Mouse (Mus musculus) limb, embryonic 10.5 days (tissue): ENCODE results near the gene Fbxo41. TPM values are rescaled to one million over a fixed set of nuclear protein-coding genes. Genes with fewer than 3 reads are reported as not detected.

ENCODE experiments used
- DNase-seq: peaks from one replicate; pipeline ENCODE4 v3.0.0-alpha.2; 2017; ENCODE audit warnings: low spot score
- H3K27ac ChIP-seq: fragments of 300-500 bp; sonication (generic); 2 replicates; pipeline ENCODE4 v1.5.1; 2016; ENCODE audit warnings: mild to moderate bottlenecking
- H3K27me3 ChIP-seq: fragments of 300-500 bp; sonication (generic); 2 replicates; pipeline ENCODE4 v1.6.1; 2016; ENCODE audit warnings: low read depth, mild to moderate bottlenecking; ENCODE audit not compliant: poor library complexity, severe bottlenecking
- H3K36me3 ChIP-seq: fragments of 300-500 bp; sonication (generic); 2 replicates; pipeline ENCODE4 v1.6.1; 2016; ENCODE audit warnings: mild to moderate bottlenecking, moderate library complexity
- H3K4me1 ChIP-seq: fragments of 300-500 bp; sonication (generic); 2 replicates; pipeline ENCODE4 v1.6.1; 2016
- H3K4me3 ChIP-seq: fragments of 300-500 bp; sonication (generic); 2 replicates; pipeline ENCODE4 v1.5.1; 2016; ENCODE audit warnings: mild to moderate bottlenecking, moderate library complexity
- H3K9me3 ChIP-seq: fragments of 300-500 bp; sonication (generic); replicated peaks from 2 replicates; pipeline ENCODE4 v1.6.1; 2016; ENCODE audit warnings: mild to moderate bottlenecking
- WGBS: fragments of 180-500 bp; shearing (Covaris S2); methylation state at CpG from one replicate; pipeline ENCODE4 v1.1.7; 2016; 5-methylcytosine and 5-hydroxymethylcytosine counted together
- polyA plus RNA-seq: library from polyadenylated mRNA; unstranded; fragments of >200 nt; fragmentation: Nextera tagmentation; extraction: Ambion mirVana; gene quantifications from 2 replicates; pipeline ENCODE4 v1.2.1, GENCODE M21; 2016

Fbxo41 gene
- polyA plus RNA-seq, 1 experiment from 2014 or later, result 2.0 TPM

DNA sequence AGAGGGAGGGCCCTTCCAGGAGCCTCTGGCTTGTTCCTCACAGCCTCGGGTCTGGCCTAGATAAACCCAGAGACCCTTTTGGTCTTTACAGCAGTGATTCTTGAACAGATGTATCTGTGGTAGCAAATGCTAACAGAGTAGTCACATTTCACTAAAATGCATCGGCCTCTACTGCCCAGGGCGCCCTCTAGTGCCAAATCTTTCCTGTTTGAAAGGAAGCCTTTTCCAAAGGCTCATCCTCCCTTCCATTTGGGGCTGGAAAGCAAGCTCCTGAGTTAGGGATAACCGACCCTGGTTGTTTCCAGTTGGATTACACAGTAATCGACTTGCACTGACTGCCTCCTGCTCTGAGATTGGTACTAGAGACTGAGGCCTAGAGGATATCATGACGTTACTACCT lies 7.7 kb upstream of the Fbxo41 start:
- peak; percentile 53 for DNase-seq
- no peaks in the 10 kb centered on the region for H3K9me3 ChIP-seq
- H3K27ac ChIP-seq, result no peak overlapping the region
- 2% methylated on average over 6 of the region's 6 CpGs for WGBS
- H3K27me3 ChIP-seq, result peaks cover 99% of the 10 kb centered on the region
- peaks cover 34% of the 10 kb centered on the region for H3K4me1 ChIP-seq
- no peak overlapping the region for H3K4me3 ChIP-seq
- H3K36me3 ChIP-seq, result no peaks in the 10 kb centered on the region

DNA sequence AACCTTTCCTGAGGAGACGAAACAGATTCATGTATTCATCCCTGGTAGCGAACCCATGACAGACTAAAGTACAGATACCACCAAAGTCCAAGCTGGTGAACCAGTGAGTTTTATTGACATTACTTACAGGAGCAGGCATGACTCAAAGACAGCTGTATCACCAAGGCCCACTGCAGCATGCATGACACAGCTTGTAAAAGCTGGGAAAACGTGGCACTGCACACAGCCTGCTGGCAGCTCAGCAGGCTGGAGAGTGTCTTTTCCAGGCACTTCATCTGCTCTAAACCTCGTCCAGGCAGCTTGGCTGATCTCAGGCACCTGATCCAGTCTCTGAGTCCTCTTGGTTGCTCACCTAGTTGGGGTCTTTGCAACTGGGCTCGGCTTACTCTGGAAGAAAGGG lies 5.8 kb upstream of the Fbxo41 start:
- Histone ChIP-seq H3K27me3 (peaks cover 99% of the 10 kb centered on the region), H3K27ac (no peak overlapping the region), H3K4me1 (peaks cover 32% of the 10 kb centered on the region), H3K9me3 (no peaks in the 10 kb centered on the region), H3K4me3 (no peak overlapping the region), H3K36me3 (no peaks in the 10 kb centered on the region)
- DNase-seq, result no peak
- 54% methylated on average over 5 of the region's 5 CpGs for WGBS

DNA sequence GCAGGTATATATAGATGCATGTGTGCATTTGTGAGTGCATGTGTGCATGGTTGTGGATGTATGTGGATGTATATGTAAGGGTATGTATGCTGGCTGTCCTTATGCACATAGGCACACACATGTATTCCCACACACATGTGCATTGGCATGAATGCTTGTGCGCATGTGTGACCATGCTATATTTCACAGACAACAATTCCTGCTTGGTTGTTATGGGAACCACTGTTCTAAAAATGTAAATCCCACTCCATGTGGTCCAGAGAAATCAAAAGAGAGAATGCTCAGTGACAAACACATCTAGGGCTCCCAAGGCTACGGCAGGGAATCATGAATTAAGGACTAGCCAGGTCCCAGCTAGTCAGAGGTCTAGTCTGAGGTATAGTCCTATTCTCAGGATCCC lies 2.1 kb upstream of the Fbxo41 start:
- Histone ChIP-seq H3K27ac (no peak overlapping the region), H3K9me3 (no peaks in the 10 kb centered on the region), H3K4me1 (peaks cover 31% of the 10 kb centered on the region), H3K4me3 (no peak overlapping the region), H3K36me3 (no peaks in the 10 kb centered on the region), H3K27me3 (peaks cover 99% of the 10 kb centered on the region)
- 82% methylated on average over 2 of the region's 2 CpGs for WGBS
- DNase-seq, result no peak

DNA sequence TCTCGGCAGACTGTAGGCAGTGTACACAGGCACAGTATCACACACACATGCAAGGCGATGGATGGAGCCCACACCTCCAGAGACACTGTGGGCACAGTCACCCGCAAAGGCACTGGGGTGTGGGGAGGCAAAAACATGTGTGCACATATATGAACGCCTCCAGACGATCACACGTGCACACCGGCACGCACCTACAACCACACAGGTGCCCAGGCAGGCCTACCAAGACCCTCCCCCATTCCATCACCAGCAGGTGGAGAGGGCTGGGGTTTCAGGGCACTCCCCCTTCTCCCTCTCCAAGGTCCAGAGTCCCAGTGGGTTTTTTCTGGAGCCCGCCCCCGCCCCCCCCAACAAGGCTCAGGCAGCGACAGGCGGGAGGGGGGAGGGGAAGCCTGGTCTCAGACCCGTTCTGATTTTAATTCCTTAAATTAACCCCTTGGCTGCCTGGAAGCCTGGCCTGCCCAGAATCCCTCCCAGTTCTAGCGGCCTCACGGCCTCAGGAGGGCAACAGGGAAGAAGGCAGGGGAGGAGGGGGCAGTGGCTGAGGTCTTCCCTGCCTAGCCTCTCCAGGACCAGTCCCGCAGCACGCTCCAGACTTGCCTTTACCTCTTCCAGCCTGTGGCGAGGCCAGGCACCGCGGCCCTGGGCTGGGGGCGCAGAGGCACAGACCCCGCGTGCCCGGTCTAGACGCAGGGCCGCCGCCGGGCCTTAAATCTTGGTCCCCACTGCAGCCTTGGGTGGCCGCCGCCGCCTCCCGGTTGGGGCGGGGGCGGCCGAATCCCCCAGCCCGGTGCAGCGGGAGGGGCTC lies 487 bp downstream of the Fbxo41 start:
- no peaks in the 10 kb centered on the region for H3K36me3 ChIP-seq
- H3K4me3 ChIP-seq, result peak overlapping the region; percentile 82
- H3K9me3 ChIP-seq, result no peaks in the 10 kb centered on the region
- peaks cover 26% of the 10 kb centered on the region for H3K4me1 ChIP-seq
- 1% methylated on average over 35 of the region's 37 CpGs for WGBS
- peak; percentile 78 for DNase-seq
- peak overlapping the region; percentile 89 for H3K27ac ChIP-seq
- peaks cover 75% of the 10 kb centered on the region for H3K27me3 ChIP-seq

DNA sequence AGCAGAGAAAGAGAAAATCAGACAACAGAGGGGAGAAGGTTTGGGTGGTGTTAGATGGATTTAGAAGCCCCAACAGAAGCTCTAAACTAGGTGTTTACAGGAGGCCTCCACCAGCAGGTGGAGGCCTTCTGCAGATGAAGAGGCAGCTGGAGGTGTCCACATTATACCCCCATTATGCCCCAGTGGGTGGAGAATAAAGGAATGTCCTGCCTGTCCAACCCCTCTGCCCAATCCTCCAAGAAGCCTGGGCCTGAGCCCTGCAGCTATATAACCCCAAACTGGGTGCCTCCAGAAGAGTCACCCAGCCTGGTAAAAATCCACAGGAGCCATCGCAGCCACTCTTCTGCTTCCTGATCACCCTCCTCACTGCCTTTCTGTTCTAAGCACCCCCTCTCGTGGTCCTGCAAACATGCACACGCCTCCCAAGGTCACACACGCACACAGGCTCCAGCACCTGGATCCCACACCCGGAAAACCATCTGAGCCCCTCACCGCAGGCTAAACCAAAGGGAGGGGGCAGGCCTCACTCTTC lies 1.2 kb downstream of the Fbxo41 start:
- WGBS, result 14% methylated on average over 6 of the region's 6 CpGs
- no peaks in the 10 kb centered on the region for H3K36me3 ChIP-seq
- H3K27ac ChIP-seq, result peak overlapping the region; percentile 89; the same call in 1 of the 2 replicates
- H3K4me3 ChIP-seq, result peak overlapping the region; percentile 82
- no peak for DNase-seq
- H3K27me3 ChIP-seq, result peaks cover 68% of the 10 kb centered on the region
- no peaks in the 10 kb centered on the region for H3K9me3 ChIP-seq
- H3K4me1 ChIP-seq, result peaks cover 26% of the 10 kb centered on the region

DNA sequence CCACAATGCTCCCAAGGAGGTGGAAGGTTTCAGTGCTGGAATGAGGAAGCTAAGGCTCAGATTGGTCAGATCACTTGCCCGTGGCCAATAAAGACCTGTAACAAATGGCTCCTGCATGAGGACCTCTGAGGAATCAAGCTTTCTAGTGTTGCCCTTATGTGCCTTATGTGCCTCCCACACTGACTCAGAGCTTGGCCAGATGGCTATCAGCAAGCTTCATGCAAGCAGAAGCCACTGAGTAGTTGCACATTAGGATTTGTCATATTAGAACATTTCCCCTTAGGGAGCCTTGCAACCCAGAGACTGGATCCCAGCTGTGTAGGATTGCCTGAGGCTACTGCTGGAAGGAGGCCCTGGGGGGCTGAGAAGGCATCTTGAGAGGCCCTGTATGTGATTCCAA lies 2.4 kb downstream of the Fbxo41 start:
- H3K9me3 ChIP-seq, result no peaks in the 10 kb centered on the region
- H3K4me3 ChIP-seq, result no peak overlapping the region
- no peak overlapping the region for H3K27ac ChIP-seq
- no peaks in the 10 kb centered on the region for H3K36me3 ChIP-seq
- peaks cover 28% of the 10 kb centered on the region for H3K4me1 ChIP-seq
- WGBS, result 51% methylated on average over 1 of the region's 1 CpGs
- no peak for DNase-seq
- H3K27me3 ChIP-seq, result peaks cover 57% of the 10 kb centered on the region

DNA sequence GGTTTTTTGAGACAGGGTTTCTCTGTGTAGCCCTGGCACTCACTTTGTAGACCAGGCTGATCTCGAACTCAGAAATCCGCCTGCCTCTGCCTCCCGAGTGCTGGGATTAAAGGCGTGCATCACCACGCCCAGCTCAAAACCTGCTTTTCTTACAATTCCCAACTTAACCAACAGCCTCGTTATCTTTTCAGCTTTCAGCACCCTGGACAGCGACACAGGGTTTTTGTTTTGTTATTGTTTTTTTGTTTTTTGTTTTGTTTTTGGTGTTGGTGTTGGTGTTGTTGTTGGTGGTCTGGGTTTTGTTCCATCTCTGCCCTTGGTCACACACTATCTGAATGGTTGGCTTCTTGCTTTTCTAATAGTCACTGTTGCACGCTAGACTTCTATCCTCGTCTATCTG lies 4.6 kb downstream of the Fbxo41 start:
- Histone ChIP-seq H3K36me3 (no peaks in the 10 kb centered on the region), H3K4me3 (no peak overlapping the region), H3K27ac (no peak overlapping the region), H3K9me3 (no peaks in the 10 kb centered on the region), H3K27me3 (peaks cover 34% of the 10 kb centered on the region), H3K4me1 (peaks cover 26% of the 10 kb centered on the region)
- WGBS, result 60% methylated on average over 9 of the region's 9 CpGs
- peak; percentile 66 for DNase-seq

DNA sequence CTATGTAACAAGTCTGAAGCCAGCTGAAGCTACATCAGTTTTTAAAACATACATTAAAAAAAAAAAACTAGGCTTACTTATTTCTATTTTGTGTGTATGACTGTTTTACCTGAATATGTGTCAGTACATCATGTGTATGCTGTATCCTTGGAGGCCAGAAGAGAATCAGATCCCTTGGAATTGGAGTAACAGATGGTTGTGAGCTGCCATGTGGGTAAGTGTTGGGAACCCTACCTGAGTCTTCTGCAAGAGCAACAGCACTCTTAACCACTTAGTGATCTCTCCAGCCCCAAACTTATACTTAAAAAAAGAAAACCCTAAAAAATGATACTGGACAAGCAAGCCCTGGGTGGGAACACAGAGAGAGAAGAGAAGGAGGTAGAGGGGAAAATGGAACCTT lies 5.8 kb downstream of the Fbxo41 start:
- Histone ChIP-seq H3K9me3 (no peaks in the 10 kb centered on the region), H3K4me1 (peaks cover 19% of the 10 kb centered on the region), H3K4me3 (no peak overlapping the region), H3K27ac (no peak overlapping the region), H3K36me3 (no peaks in the 10 kb centered on the region), H3K27me3 (peaks cover 23% of the 10 kb centered on the region)
- no peak for DNase-seq

DNA sequence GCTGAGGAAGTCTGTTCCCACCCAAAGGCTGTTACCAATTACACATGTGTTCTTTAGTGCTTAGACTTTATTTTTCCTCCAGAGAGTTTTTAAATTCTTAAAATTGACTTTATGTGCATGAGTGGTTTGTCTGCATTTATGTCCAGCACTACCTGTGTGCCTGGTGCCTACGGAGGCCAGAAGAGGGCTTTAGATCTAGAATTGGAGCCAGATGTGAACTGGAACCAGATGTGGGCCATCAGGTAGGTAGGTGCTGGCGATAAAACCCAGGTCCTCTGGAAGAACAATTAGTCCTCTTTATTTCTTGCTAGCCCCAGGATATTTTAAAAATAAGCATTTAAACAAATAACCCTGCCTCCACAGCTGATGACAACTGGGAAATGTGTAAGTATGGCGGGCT lies 11.2 kb downstream of the Fbxo41 start:
- DNase-seq, result peak; percentile 79
- no peaks in the 10 kb centered on the region for H3K36me3 ChIP-seq
- H3K27me3 ChIP-seq, result peaks cover 10% of the 10 kb centered on the region
- 26% methylated on average over 3 of the region's 3 CpGs for WGBS
- no peak overlapping the region for H3K4me3 ChIP-seq
- H3K27ac ChIP-seq, result peak overlapping the region; percentile 62; the same call in 1 of the 2 replicates
- H3K9me3 ChIP-seq, result no peaks in the 10 kb centered on the region
- peaks cover 59% of the 10 kb centered on the region for H3K4me1 ChIP-seq

DNA sequence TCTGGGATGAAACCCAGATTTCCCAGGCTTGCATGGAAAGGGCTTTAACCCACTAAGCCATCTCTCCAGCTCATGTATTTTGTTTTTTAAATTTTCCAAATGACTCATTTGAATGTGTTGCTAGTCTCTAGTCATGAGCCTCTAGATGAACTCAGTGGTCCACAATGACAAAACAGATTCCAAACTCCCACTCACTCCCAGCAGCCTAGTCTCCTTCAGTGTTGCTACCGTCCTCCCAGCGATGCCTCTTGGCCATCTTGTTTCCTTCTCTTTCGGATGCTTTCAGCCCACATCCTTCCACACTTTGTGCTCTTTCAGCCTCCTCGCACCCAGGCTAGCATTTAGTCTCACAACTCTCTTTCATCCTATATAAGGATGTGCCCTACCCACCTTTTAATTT lies 12.5 kb downstream of the Fbxo41 start:
- no peaks in the 10 kb centered on the region for H3K9me3 ChIP-seq
- no peak for DNase-seq
- H3K4me3 ChIP-seq, result no peak overlapping the region
- peaks cover 23% of the 10 kb centered on the region for H3K27me3 ChIP-seq
- 85% methylated on average over 4 of the region's 4 CpGs for WGBS
- peaks cover 55% of the 10 kb centered on the region for H3K4me1 ChIP-seq
- peak overlapping the region; percentile 75 for H3K27ac ChIP-seq
- H3K36me3 ChIP-seq, result no peaks in the 10 kb centered on the region

DNA sequence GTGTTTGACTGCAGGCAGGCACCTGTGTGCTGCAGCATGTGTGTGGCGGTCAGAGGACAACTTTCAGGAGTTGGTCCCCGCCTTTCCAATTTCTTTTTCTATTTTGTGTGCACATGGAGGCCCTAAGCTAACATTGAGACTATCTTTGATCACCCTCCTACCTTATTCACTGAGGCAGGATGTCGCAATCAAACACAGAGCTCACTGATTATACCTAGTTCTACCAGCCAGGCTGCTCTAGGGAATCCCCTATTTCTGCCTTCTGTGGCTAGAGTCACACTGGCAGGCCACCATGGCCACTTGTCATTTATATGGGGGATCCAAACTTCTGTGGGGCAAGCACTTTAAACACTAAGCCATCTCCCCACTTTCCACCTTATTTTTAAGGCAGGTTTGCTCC lies 13.1 kb downstream of the Fbxo41 start:
- H3K4me1 ChIP-seq, result peaks cover 58% of the 10 kb centered on the region
- H3K9me3 ChIP-seq, result no peaks in the 10 kb centered on the region
- peaks cover 29% of the 10 kb centered on the region for H3K27me3 ChIP-seq
- 86% methylated on average over 3 of the region's 3 CpGs for WGBS
- H3K4me3 ChIP-seq, result no peak overlapping the region
- DNase-seq, result no peak
- peak overlapping the region; percentile 75 for H3K27ac ChIP-seq
- no peaks in the 10 kb centered on the region for H3K36me3 ChIP-seq

DNA sequence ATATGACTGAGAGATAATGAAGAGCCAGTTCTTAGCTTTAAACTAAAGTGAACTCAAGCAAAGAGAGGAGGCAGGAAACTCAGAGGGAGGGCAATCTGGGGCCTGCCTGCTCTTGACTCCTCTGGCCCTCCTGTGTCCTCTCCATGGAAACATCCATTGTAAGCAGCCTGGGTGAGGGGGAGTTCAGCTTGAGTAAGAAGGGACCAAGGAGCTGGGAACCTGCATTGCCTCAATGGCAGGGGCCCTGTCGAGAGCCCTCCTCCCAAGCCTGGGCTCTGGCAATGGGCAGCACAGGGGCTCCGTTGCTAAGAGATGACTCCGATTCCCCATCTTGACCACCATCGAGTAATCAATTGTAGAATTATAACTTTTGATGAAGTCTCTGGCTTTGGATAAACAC lies 14.3 kb downstream of the Fbxo41 start:
- Histone ChIP-seq H3K27me3 (peaks cover 41% of the 10 kb centered on the region), H3K27ac (peak overlapping the region; percentile 75), H3K9me3 (no peaks in the 10 kb centered on the region), H3K36me3 (no peaks in the 10 kb centered on the region), H3K4me3 (no peak overlapping the region), H3K4me1 (peaks cover 70% of the 10 kb centered on the region)
- WGBS, result 80% methylated on average over 4 of the region's 4 CpGs
- DNase-seq, result no peak

DNA sequence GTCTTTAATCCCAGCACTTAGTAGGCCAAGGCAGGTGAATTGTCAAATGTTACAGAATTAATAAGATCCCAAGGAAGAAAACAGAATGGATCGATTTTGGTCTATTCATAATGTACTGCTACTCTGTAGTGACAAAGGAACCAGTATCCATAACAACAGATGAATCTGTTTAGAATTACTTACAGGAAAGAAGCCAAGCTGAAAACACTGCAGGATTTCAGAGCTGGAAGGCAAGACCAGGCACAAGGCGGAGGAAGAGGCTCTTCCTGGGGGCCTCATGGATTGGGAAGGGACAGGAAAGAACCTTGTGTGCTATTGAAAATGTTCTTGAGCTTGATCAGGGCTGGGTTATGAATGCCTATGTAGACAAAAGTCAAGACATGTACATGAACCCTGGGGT lies 17.1 kb downstream of the Fbxo41 start:
- H3K27me3 ChIP-seq, result peaks cover 69% of the 10 kb centered on the region
- DNase-seq, result no peak
- 86% methylated on average over 2 of the region's 2 CpGs for WGBS

More for the DNA sequence above, 17.1 kb downstream of the Fbxo41 start:
- Histone ChIP-seq H3K9me3 (no peaks in the 10 kb centered on the region), H3K36me3 (0 out of 2 replicates have a peak, but pooled peaks cover under 1% of the 10 kb centered on the region), H3K27ac (no peak overlapping the region), H3K4me1 (peaks cover 51% of the 10 kb centered on the region), H3K4me3 (no peak overlapping the region)
